Mouse (Mus musculus) telencephalon, adult 2 months (tissue): ENCODE measurements at regions not wholly inside any gene's neighbourhood (a gene's known extent, or its start where the extent isn't known, plus 50 kb on each side); places are given as distances from the start of the nearest gene placed in this dataset.

Experiments
- DNase-seq: peaks from one replicate; pipeline ENCODE4 v3.0.0-alpha.2; 2011; ENCODE audit warnings: low read depth, low spot score

DNA sequence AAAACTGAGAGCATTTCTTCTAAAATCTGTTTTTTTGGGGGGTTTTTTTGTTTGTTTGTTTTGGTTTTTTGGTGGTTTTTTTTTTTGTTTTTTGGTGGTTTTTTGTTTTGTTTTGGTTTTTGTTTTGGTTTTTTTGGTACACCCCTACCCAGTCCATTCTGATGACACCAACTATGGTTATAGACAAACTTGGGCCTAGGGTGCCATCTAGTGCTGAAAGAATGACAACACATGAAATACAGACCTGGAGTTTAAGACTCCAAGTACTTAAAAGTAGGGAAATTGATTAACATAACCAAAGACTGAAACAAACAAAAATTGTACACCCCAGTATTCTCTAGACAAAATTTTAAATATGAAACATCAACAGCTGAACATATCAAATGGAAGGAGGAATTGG lies 76.0 kb upstream of the Ano5 start:
- DNase-seq = peak; percentile 22

GRCm38 (mm10) chr7:51454989-51455692 lies 55.7 kb upstream of the Ano5 start:
- DNase-seq = no peak

- no peak for DNase-seq
These were observed 52.1 kb upstream of the Ano5 start for GRCm38 (mm10) chr7:51458757-51459156.
